Mouse (Mus musculus): Measurements from ENCODE around the gene Casp3. TPM values are rescaled to one million over a fixed set of nuclear protein-coding genes. Genes with fewer than 3 reads are reported as not detected.

Casp3 gene
- 49.2 and 59.2 TPM in 2 replicates for polyA plus RNA-seq (2014; fragmentation: Nextera tagmentation; extraction: Ambion mirVana)

DNA sequence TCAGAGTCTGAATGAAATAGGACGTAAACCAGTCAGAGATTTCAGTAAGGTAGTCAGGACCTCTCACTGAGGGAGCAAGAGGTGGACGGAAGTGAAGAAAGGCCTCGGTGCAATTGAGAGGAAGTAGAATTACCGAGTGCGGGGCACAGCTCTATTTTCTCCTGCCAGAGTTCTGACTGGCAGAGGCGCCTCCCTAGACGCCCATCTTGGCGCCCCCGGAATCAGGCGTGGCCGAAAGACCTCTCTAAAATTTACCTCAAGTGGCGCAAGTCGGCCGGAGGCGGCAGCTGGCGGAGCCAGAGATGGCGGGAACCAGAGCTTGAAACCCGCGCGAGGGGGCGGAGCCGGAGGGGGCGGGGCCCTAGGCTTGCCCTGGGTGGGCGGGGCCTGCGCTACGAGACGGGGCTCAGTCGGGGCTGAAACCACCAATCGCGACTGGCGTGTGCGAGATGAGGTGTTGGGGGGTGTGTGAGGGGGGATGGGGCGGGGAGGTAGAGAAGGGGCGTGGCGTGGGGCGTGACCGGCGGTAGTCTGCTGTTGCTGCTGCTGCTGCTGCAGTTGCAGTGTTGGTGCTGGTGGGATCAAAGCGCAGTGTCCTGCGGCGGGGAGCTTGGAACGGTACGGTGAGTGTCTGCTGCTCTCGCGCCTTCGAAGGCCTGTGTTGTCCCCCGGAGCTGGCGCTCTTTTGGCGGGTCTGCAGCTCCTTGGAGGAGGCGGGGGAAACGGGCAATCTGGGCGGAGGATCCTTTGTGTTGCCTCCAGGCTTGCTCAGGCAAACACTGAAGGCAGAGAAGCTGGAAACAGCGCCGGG lies at the start of gene Casp3, which contains the start of gene Primpol:
Gene Casp3 (plus strand): TSS at position 413 of the 811 bp plus-strand sequence.
Gene Primpol (minus strand): TSS at position 334 of the 811 bp plus-strand sequence.
- Histone ChIP-seq H3K9ac (ENCODE audit: low read depth, low read length) (peak within 1 kb of the TSS; percentile 87), H3K9me3 (replicated peaks; ENCODE audit: control insufficient read depth, low read length) (no peaks in the 10 kb centered on the region), H3K4me2 (peak within 1 kb of the TSS; percentile 92), H3K4me3 (ENCODE audit: low read depth, low read length) (peak within 1 kb of the TSS; percentile 81), H3K27me3 (ENCODE audit: control insufficient read depth, insufficient read depth, low read length) (no peaks in the 10 kb centered on the region), H3K27ac (ENCODE audit: low read depth, low read length) (peak within 1 kb of the TSS; percentile 88), H3K36me3 (ENCODE audit: control insufficient read depth, insufficient read depth, low read length) (no peaks in the 10 kb centered on the region), H3K4me1 (ENCODE audit: control insufficient read depth, insufficient read depth, low read length) (peaks cover 8% of the 10 kb centered on the region)
- WGBS (ENCODE audit: insufficient replicate concordance), result under 1% methylated on average over 54 of the region's 54 CpGs
- peak; percentile 96 for ATAC-seq (replicated peaks; ENCODE audit: insufficient number of reproducible peaks, low FRiP score, low TSS enrichment)

DNA sequence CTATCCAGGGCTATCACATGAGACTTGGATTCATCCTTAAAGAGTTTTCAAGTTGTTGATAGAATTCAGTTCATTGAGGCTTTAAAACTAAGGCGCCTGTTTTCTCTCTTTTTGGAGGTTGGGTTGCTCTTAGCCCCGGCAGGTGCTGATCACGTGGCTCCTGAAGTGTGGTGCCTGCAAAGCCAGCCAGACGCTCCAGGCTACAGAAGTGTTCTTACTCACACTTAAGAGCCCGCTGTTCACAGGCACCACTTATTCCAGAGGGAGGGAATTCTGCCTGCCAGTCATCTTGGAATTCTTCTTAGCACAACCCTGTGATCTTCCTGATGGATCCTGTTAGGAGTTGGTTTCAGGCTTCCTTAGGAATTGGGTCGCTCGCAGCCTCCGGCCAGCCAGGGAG lies 49.1 kb upstream of the Casp3 start:
- no peak for ATAC-seq (replicated peaks; ENCODE audit: insufficient number of reproducible peaks, low FRiP score, low TSS enrichment)
- Histone ChIP-seq H3K4me3 (ENCODE audit: low read depth, low read length) (no peak overlapping the region), H3K4me1 (ENCODE audit: control insufficient read depth, insufficient read depth, low read length) (no peaks in the 10 kb centered on the region), H3K9me3 (replicated peaks; ENCODE audit: control insufficient read depth, low read length) (no peaks in the 10 kb centered on the region), H3K27me3 (ENCODE audit: control insufficient read depth, insufficient read depth, low read length) (no peaks in the 10 kb centered on the region), H3K27ac (ENCODE audit: low read depth, low read length) (no peak overlapping the region), H3K36me3 (ENCODE audit: control insufficient read depth, insufficient read depth, low read length) (0 out of 2 replicates have a peak, but pooled peaks cover 3% of the 10 kb centered on the region), H3K9ac (ENCODE audit: low read depth, low read length) (no peak overlapping the region), H3K4me2 (no peak overlapping the region)
- WGBS (ENCODE audit: insufficient replicate concordance), result 80% methylated on average over 8 of the region's 8 CpGs

- Histone ChIP-seq H3K27ac (ENCODE audit: low read depth, low read length) (no peak overlapping the region), H3K9ac (ENCODE audit: low read depth, low read length) (no peak overlapping the region), H3K4me2 (no peak overlapping the region), H3K4me1 (ENCODE audit: control insufficient read depth, insufficient read depth, low read length) (no peaks in the 10 kb centered on the region), H3K27me3 (ENCODE audit: control insufficient read depth, insufficient read depth, low read length) (no peaks in the 10 kb centered on the region), H3K36me3 (ENCODE audit: control insufficient read depth, insufficient read depth, low read length) (peaks cover 8% of the 10 kb centered on the region; the same call in 1 of the 2 replicates), H3K9me3 (replicated peaks; ENCODE audit: control insufficient read depth, low read length) (no peaks in the 10 kb centered on the region), H3K4me3 (ENCODE audit: low read depth, low read length) (no peak overlapping the region)
- WGBS (ENCODE audit: insufficient replicate concordance), result 83% methylated on average over 2 of the region's 2 CpGs
- no peak for ATAC-seq (replicated peaks; ENCODE audit: insufficient number of reproducible peaks, low FRiP score, low TSS enrichment)
Measured at GRCm38 (mm10) chr8:46568942-46569341, 48.1 kb upstream of the Casp3 start.

- no peak for ATAC-seq (replicated peaks; ENCODE audit: insufficient number of reproducible peaks, low FRiP score, low TSS enrichment)
- Histone ChIP-seq H3K36me3 (ENCODE audit: control insufficient read depth, insufficient read depth, low read length) (peaks cover 8% of the 10 kb centered on the region; the same call in 1 of the 2 replicates), H3K9me3 (replicated peaks; ENCODE audit: control insufficient read depth, low read length) (no peaks in the 10 kb centered on the region), H3K27ac (ENCODE audit: low read depth, low read length) (no peak overlapping the region), H3K9ac (ENCODE audit: low read depth, low read length) (no peak overlapping the region), H3K4me1 (ENCODE audit: control insufficient read depth, insufficient read depth, low read length) (no peaks in the 10 kb centered on the region), H3K4me2 (no peak overlapping the region), H3K4me3 (ENCODE audit: low read depth, low read length) (no peak overlapping the region), H3K27me3 (ENCODE audit: control insufficient read depth, insufficient read depth, low read length) (no peaks in the 10 kb centered on the region)
- WGBS (ENCODE audit: insufficient replicate concordance), result 85% methylated on average over 19 of the region's 19 CpGs
Measured at GRCm38 (mm10) chr8:46569659-46570441, 47.2 kb upstream of the Casp3 start.

DNA sequence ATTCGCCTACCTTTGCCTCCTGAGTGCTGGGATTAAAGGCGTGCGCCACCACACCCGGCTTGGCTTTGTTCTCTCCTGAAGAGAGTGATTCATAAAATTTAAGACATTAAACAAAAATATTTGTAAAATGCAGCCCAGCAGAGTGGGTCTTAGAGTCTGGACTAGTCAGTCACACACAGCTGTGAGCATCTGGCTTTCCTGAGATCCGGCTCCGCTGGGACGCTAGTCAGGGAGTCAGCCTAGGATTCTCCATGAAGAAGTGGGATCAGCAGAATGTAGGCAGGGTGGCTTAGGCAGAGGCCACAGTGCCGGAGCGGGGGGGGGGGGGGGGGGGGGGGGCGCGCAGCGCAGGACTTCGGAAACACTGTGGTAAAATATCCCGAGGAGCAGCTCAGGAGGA lies 46.4 kb upstream of the Casp3 start:
- H3K4me1 ChIP-seq (ENCODE audit: control insufficient read depth, insufficient read depth, low read length), result no peaks in the 10 kb centered on the region
- H3K36me3 ChIP-seq (ENCODE audit: control insufficient read depth, insufficient read depth, low read length), result peaks cover 6% of the 10 kb centered on the region; the same call in 1 of the 2 replicates
- no peak overlapping the region for H3K4me3 ChIP-seq (ENCODE audit: low read depth, low read length)
- H3K27ac ChIP-seq (ENCODE audit: low read depth, low read length), result no peak overlapping the region
- H3K9ac ChIP-seq (ENCODE audit: low read depth, low read length), result no peak overlapping the region
- no peak overlapping the region for H3K4me2 ChIP-seq
- no peaks in the 10 kb centered on the region for H3K9me3 ChIP-seq (replicated peaks; ENCODE audit: control insufficient read depth, low read length)
- no peak for ATAC-seq (replicated peaks; ENCODE audit: insufficient number of reproducible peaks, low FRiP score, low TSS enrichment)
- no peaks in the 10 kb centered on the region for H3K27me3 ChIP-seq (ENCODE audit: control insufficient read depth, insufficient read depth, low read length)
- 88% methylated on average over 11 of the region's 14 CpGs for WGBS (ENCODE audit: insufficient replicate concordance)

GRCm38 (mm10) chr8:46573446-46573845 lies 43.6 kb upstream of the Casp3 start:
- Histone ChIP-seq H3K4me3 (ENCODE audit: low read depth, low read length) (no peak overlapping the region), H3K9me3 (replicated peaks; ENCODE audit: control insufficient read depth, low read length) (no peaks in the 10 kb centered on the region), H3K27me3 (ENCODE audit: control insufficient read depth, insufficient read depth, low read length) (no peaks in the 10 kb centered on the region), H3K4me2 (no peak overlapping the region), H3K9ac (ENCODE audit: low read depth, low read length) (no peak overlapping the region), H3K27ac (ENCODE audit: low read depth, low read length) (no peak overlapping the region), H3K36me3 (ENCODE audit: control insufficient read depth, insufficient read depth, low read length) (peaks cover 6% of the 10 kb centered on the region; the same call in 1 of the 2 replicates), H3K4me1 (ENCODE audit: control insufficient read depth, insufficient read depth, low read length) (no peaks in the 10 kb centered on the region)
- ATAC-seq (replicated peaks; ENCODE audit: insufficient number of reproducible peaks, low FRiP score, low TSS enrichment), result no peak
- WGBS (ENCODE audit: insufficient replicate concordance), result 92% methylated on average over 2 of the region's 2 CpGs

DNA sequence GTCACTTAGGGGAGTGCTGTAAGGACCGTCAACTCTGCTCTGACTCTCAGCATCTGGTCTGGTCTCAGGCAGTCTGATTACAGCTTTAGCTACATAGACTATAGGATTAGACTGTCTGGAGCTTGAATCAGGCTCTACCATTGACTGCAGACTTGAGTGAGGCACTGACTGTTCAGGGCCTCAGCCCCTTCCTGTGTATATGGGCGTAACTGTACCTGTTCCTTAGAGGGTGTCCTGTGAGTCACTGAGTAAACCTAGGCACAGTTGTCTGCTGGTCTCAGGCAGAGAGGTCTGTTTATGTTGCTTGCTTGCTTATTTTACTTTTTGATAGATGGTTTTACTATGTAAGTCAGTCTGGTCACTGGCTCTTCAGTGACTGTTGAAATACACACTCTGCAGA lies 43.1 kb upstream of the Casp3 start:
- Histone ChIP-seq H3K9me3 (replicated peaks; ENCODE audit: control insufficient read depth, low read length) (no peaks in the 10 kb centered on the region), H3K27ac (ENCODE audit: low read depth, low read length) (no peak overlapping the region), H3K4me2 (no peak overlapping the region), H3K4me3 (ENCODE audit: low read depth, low read length) (no peak overlapping the region), H3K27me3 (ENCODE audit: control insufficient read depth, insufficient read depth, low read length) (no peaks in the 10 kb centered on the region), H3K36me3 (ENCODE audit: control insufficient read depth, insufficient read depth, low read length) (peaks cover 9% of the 10 kb centered on the region; the same call in 1 of the 2 replicates), H3K9ac (ENCODE audit: low read depth, low read length) (no peak overlapping the region), H3K4me1 (ENCODE audit: control insufficient read depth, insufficient read depth, low read length) (no peaks in the 10 kb centered on the region)
- 86% methylated on average over 2 of the region's 2 CpGs for WGBS (ENCODE audit: insufficient replicate concordance)
- ATAC-seq (replicated peaks; ENCODE audit: insufficient number of reproducible peaks, low FRiP score, low TSS enrichment), result no peak

DNA sequence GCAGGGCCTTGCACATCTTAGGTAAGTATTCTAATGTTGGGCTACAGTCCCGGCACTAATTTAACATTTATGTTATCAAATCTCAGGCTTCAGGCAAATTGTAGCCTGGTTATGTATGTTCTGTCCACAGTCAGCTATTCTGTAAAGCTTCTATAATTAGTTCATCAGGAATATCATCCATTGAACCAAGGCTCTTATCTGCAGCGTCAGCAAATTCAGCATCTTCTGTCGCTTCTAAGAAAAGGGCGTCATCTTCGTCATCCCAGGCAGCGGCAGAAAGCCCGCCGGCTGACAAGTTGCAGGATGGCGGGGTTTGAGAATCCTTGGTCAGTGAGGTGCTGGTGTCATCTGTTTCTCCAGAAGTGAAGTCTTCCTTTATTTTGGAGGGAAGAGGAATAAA lies 38.3 kb upstream of the Casp3 start:
- ATAC-seq (replicated peaks; ENCODE audit: insufficient number of reproducible peaks, low FRiP score, low TSS enrichment), result no peak
- Histone ChIP-seq H3K4me2 (no peak overlapping the region), H3K9ac (ENCODE audit: low read depth, low read length) (no peak overlapping the region), H3K9me3 (replicated peaks; ENCODE audit: control insufficient read depth, low read length) (no peaks in the 10 kb centered on the region), H3K4me3 (ENCODE audit: low read depth, low read length) (no peak overlapping the region), H3K27me3 (ENCODE audit: control insufficient read depth, insufficient read depth, low read length) (no peaks in the 10 kb centered on the region), H3K36me3 (ENCODE audit: control insufficient read depth, insufficient read depth, low read length) (peaks cover 8% of the 10 kb centered on the region; the same call in 1 of the 2 replicates), H3K4me1 (ENCODE audit: control insufficient read depth, insufficient read depth, low read length) (no peaks in the 10 kb centered on the region), H3K27ac (ENCODE audit: low read depth, low read length) (no peak overlapping the region)
- WGBS (ENCODE audit: insufficient replicate concordance), result 88% methylated on average over 9 of the region's 9 CpGs

Data from heart, embryonic 11.5 days (tissue).